Mouse (Mus musculus): Measurements from ENCODE around the gene Mup7.
"Not testable (repeated sequence)": the region's sequence is repeated elsewhere in the genome, so short reads cannot be mapped to it uniquely, and the experiment has no call there.

GRCm38 (mm10) chr4:60020141-60020540 is 50.1 kb downstream of the Mup7 start:
- TF ChIP-seq CTCF (IDR thresholded peaks at IDR 0.05; ENCODE audit: borderline replicate concordance, insufficient read depth, low read length); POLR2A (IDR thresholded peaks at IDR 0.05; ENCODE audit: low read depth, low read length): not testable (repeated sequence)
